In genomic region chr13:34256676-34257075, GRCm38 (mm10) we compare ENCODE assay signal across 22 mouse cellular contexts.
DNase-seq lines count a peak whose midpoint lies in the region; ATAC-seq lines count a peak whose summit lies in the region.
"Had no signal": no experiment of that assay in that cellular context is flagged by ENCODE, and none has a peak within 500 bp of the region (broad histone marks: within the 10 kb centered on the region; RNA-seq: fewer than 3 reads in every experiment).

No protein-coding gene starts in this region.

- ATAC-seq in liver, embryonic 13.5 days (ENCODE audit: low read depth): 0 out of 2 replicates have a peak, but pooled peaks have one; percentile 4
- no peak for ATAC-seq in liver, embryonic 11.5 days (replicated peaks; ENCODE audit: low FRiP score)
- ATAC-seq: activated CD4-positive, CD25-positive, alpha-beta regulatory T cell, adult 4 months; forebrain, embryonic 13.5 days; inflammation-experienced regulatory T-cells, adult 6 months; midbrain, embryonic 15.5 days had no signal

- no peak overlapping the region for H3K4me2 ChIP-seq in liver, embryonic 13.5 days
- no peak overlapping the region for H3K4me2 ChIP-seq in liver, embryonic 11.5 days
- H3K4me2 ChIP-seq: forebrain, embryonic 13.5 days; hindbrain, embryonic 14.5 days; limb, embryonic 13.5 days; midbrain, embryonic 15.5 days had no signal

- H3K4me1 ChIP-seq in liver, embryonic 13.5 days (replicated peaks): peaks cover 82% of the 10 kb centered on the region
- peaks cover 45% of the 10 kb centered on the region for H3K4me1 ChIP-seq in liver, embryonic 11.5 days (replicated peaks; ENCODE audit: control insufficient read depth, insufficient read depth, low read length)

- intact Hi-C loops in left cerebral cortex, postnatal 25 days (cut with DNase I): no loop called here

- H3K9me3 ChIP-seq in liver, embryonic 13.5 days (replicated peaks): no peaks in the 10 kb centered on the region
- no peaks in the 10 kb centered on the region for H3K9me3 ChIP-seq in liver, embryonic 11.5 days (ENCODE audit: control insufficient read depth, low read length)
- H3K9me3 ChIP-seq: forebrain, embryonic 13.5 days; limb, embryonic 13.5 days; midbrain, embryonic 15.5 days had no signal

- H3K9ac ChIP-seq in liver, embryonic 13.5 days: no peak overlapping the region
- no peak overlapping the region for H3K9ac ChIP-seq in liver, embryonic 11.5 days (ENCODE audit: low read depth, low read length)
- H3K9ac ChIP-seq: forebrain, embryonic 13.5 days; hindbrain, embryonic 14.5 days; limb, embryonic 13.5 days; midbrain, embryonic 15.5 days had no signal

- no peak for DNase-seq in liver, embryonic 13.5 days
- DNase-seq in liver, embryonic 11.5 days (ENCODE audit: low spot score): no peak
- peak; percentile 80 to 88 for DNase-seq in kidney, adult 8-10 months
- DNase-seq in kidney, postnatal 10 days: peak; percentile 37
- no peak for DNase-seq in left cerebral cortex, postnatal 25 days (ENCODE audit: low spot score in 2 of 2)
- DNase-seq in cerebellum, adult 11-12 months: no peak
- DNase-seq in lung, postnatal 25 days (ENCODE audit: low spot score): no peak
- DNase-seq: adrenal gland, adult 8-10 months; cerebellum, adult 18-20 months; cerebellum, postnatal 14 days; gastrocnemius, postnatal 36 days; heart, adult 2 months; lung, adult 2 months; lung, postnatal 14 days; thymus, postnatal 14 days had no signal

- H3K27me3 ChIP-seq in liver, embryonic 13.5 days: no peaks in the 10 kb centered on the region
- H3K27me3 ChIP-seq in liver, embryonic 11.5 days (replicated peaks; ENCODE audit: control insufficient read depth, insufficient read depth, low read length): no peaks in the 10 kb centered on the region
- H3K27me3 ChIP-seq: forebrain, embryonic 13.5 days; limb, embryonic 13.5 days; midbrain, embryonic 15.5 days had no signal

- 0 out of 2 replicates have a peak overlapping the region, but pooled peaks have one; percentile 7 for H3K27ac ChIP-seq in liver, embryonic 13.5 days
- no peak overlapping the region for H3K27ac ChIP-seq in liver, embryonic 11.5 days (ENCODE audit: low read depth, low read length)
- H3K27ac ChIP-seq: forebrain, embryonic 13.5 days; heart, adult 2 months; hindbrain, embryonic 14.5 days; limb, embryonic 13.5 days; midbrain, embryonic 15.5 days had no signal

- H3K36me3 ChIP-seq in liver, embryonic 13.5 days: peaks cover 60% of the 10 kb centered on the region
- H3K36me3 ChIP-seq in liver, embryonic 11.5 days (ENCODE audit: control insufficient read depth, insufficient read depth, low read length): no peaks in the 10 kb centered on the region
- H3K36me3 ChIP-seq: limb, embryonic 13.5 days; midbrain, embryonic 15.5 days had no signal

- H3K4me3 ChIP-seq in liver, embryonic 13.5 days (replicated peaks): no peak overlapping the region
- no peak overlapping the region for H3K4me3 ChIP-seq in liver, embryonic 11.5 days (ENCODE audit: low read depth, low read length)
- H3K4me3 ChIP-seq: forebrain, embryonic 13.5 days; heart, adult 2 months; layer of hippocampus, adult 2 months; limb, embryonic 13.5 days; midbrain, embryonic 15.5 days had no signal

- WGBS in liver, embryonic 13.5 days (ENCODE audit: insufficient replicate concordance): 84% methylated on average over 2 of the region's 2 CpGs
- WGBS in liver, embryonic 11.5 days: 85% methylated on average over 2 of the region's 2 CpGs

Comparison
In these comparisons a context has a peak if more than half of its experiments do, and no peak if none do; other contexts are left out.
1. DNase-seq: peak in kidney, adult 8-10 months (2 of 2) and kidney, postnatal 10 days (single experiment); none in liver, embryonic 13.5 days (single experiment), liver, embryonic 11.5 days (single experiment), left cerebral cortex, postnatal 25 days (0 of 2), cerebellum, adult 11-12 months (single experiment) and lung, postnatal 25 days (single experiment).